Mouse (Mus musculus) midbrain, postnatal 0 days (tissue): ENCODE data around the gene Epor. TPM values are rescaled to one million over a fixed set of nuclear protein-coding genes. Genes with fewer than 3 reads are reported as not detected.

Experiments used
- ATAC-seq: fragments of 200-750 bp; cut with Nextera tagmentation; 2 replicates; pipeline ENCODE4 v1.8.0; 2017; ENCODE audit warnings: moderate number of reproducible peaks, mild to moderate bottlenecking, moderate TSS enrichment, moderate library complexity; ENCODE audit not compliant: low FRiP score
- DNase-seq: peaks from one replicate; pipeline ENCODE4 v3.0.0-alpha.2; 2015; ENCODE audit warnings: low spot score
- H3K27ac ChIP-seq: fragments of 300-500 bp; sonication (generic); 2 replicates; pipeline ENCODE4 v1.5.1; 2014; ENCODE audit warnings: low read depth, mild to moderate bottlenecking, low read length, mixed read lengths
- H3K27me3 ChIP-seq: fragments of 300-500 bp; sonication (generic); 2 replicates; pipeline ENCODE4 v1.6.1; 2014; ENCODE audit warnings: low read length, control low read depth, mixed read lengths; ENCODE audit not compliant: insufficient read depth
- H3K36me3 ChIP-seq: fragments of 300-500 bp; sonication (generic); 2 replicates; pipeline ENCODE4 v1.6.1; 2014; ENCODE audit warnings: low read length, control low read depth, mixed read lengths; ENCODE audit not compliant: insufficient read depth
- H3K4me1 ChIP-seq: fragments of 300-500 bp; sonication (generic); 2 replicates; pipeline ENCODE4 v1.6.1; 2014; ENCODE audit warnings: mild to moderate bottlenecking, control low read depth, antibody characterized with exemption, low read length, mixed read lengths; ENCODE audit not compliant: insufficient read depth
- H3K4me2 ChIP-seq: fragments of 300-500 bp; sonication (generic); 2 replicates; pipeline ENCODE4 v1.6.1; 2014; ENCODE audit warnings: low read depth, mild to moderate bottlenecking, low read length, mixed read lengths; ENCODE audit not compliant: poor library complexity, severe bottlenecking
- H3K4me3 ChIP-seq: fragments of 300-500 bp; sonication (generic); 2 replicates; pipeline ENCODE4 v1.5.1; 2014; ENCODE audit warnings: low read depth, mild to moderate bottlenecking, low read length, moderate library complexity
- H3K9ac ChIP-seq: fragments of 300-500 bp; sonication (generic); replicated peaks from 2 replicates; pipeline ENCODE4 v1.6.1; 2014; ENCODE audit warnings: mild to moderate bottlenecking, low read length, moderate library complexity, mixed read lengths; ENCODE audit not compliant: poor library complexity, severe bottlenecking
- H3K9me3 ChIP-seq: fragments of 300-500 bp; sonication (generic); 2 replicates; pipeline ENCODE4 v1.6.1; 2016; ENCODE audit warnings: low read length, control low read depth
- CTCF ChIP-seq: IDR thresholded peaks from 2 replicates; pipeline ENCODE4 v1.5.1; 2016; ENCODE audit warnings: antibody characterized with exemption, mild to moderate bottlenecking
- WGBS: fragments of 180-500 bp; shearing (Covaris S2); extraction: QIAGEN DNeasy Blood & Tissue Kit; methylation state at CpG from one replicate; pipeline ENCODE4 v1.1.7; 2014; 5-methylcytosine and 5-hydroxymethylcytosine counted together
- polyA plus RNA-seq: library from polyadenylated mRNA; unstranded; fragments of >200 nt; fragmentation: Nextera tagmentation; extraction: Ambion mirVana; gene quantifications from 2 replicates; pipeline ENCODE4 v1.2.1, GENCODE M21; 2015
- total RNA-seq: library from RNA; depleted of rRNA; stranded (reverse); fragments of >200 nt; gene quantifications from 2 replicates; pipeline ENCODE4 v1.2.3, GENCODE M21; 2014

Epor gene
- total and polyA plus RNA-seq, 2 experiments from 2014 or later = 1.9 to 2.7 TPM

GRCm38 (mm10) chr9:21977331-21977730, 14.0 kb upstream of the Epor start:
- no peaks in the 10 kb centered on the region for H3K4me1 ChIP-seq
- WGBS = 78% methylated on average over 5 of the region's 5 CpGs
- H3K4me3 ChIP-seq = no peak overlapping the region
- TF ChIP-seq CTCF = no peak
- ATAC-seq (no peak), DNase-seq (no peak)
- no peak overlapping the region for H3K4me2 ChIP-seq
- H3K27ac ChIP-seq = no peak overlapping the region
- H3K9ac ChIP-seq = no peak overlapping the region
- no peaks in the 10 kb centered on the region for H3K36me3 ChIP-seq
- H3K27me3 ChIP-seq = no peaks in the 10 kb centered on the region
- no peaks in the 10 kb centered on the region for H3K9me3 ChIP-seq

GRCm38 (mm10) chr9:21976626-21977175, 13.4 kb upstream of the Epor start:
- Histone ChIP-seq H3K27ac (no peak overlapping the region), H3K4me3 (no peak overlapping the region), H3K27me3 (no peaks in the 10 kb centered on the region), H3K36me3 (no peaks in the 10 kb centered on the region), H3K4me2 (no peak overlapping the region), H3K4me1 (no peaks in the 10 kb centered on the region), H3K9me3 (no peaks in the 10 kb centered on the region), H3K9ac (no peak overlapping the region)
- WGBS = 85% methylated on average over 10 of the region's 10 CpGs
- no peak for DNase-seq
- no peak for ATAC-seq
- no peak for TF ChIP-seq CTCF

GRCm38 (mm10) chr9:21969304-21969703, 6.0 kb upstream of the Epor start:
- H3K36me3 ChIP-seq = no peaks in the 10 kb centered on the region
- no peak overlapping the region for H3K4me3 ChIP-seq
- WGBS = 88% methylated on average over 4 of the region's 4 CpGs
- ATAC-seq (no peak), DNase-seq (no peak)
- H3K9me3 ChIP-seq = no peaks in the 10 kb centered on the region
- no peak for TF ChIP-seq CTCF
- no peaks in the 10 kb centered on the region for H3K27me3 ChIP-seq
- H3K4me1 ChIP-seq = no peaks in the 10 kb centered on the region
- no peak overlapping the region for H3K27ac ChIP-seq
- no peak overlapping the region for H3K9ac ChIP-seq
- H3K4me2 ChIP-seq = no peak overlapping the region

- WGBS = 72% methylated on average over 6 of the region's 6 CpGs
- no peak overlapping the region for H3K27ac ChIP-seq
- H3K4me2 ChIP-seq = no peak overlapping the region
- DNase-seq (no peak), ATAC-seq (no peak)
- H3K4me3 ChIP-seq = no peak overlapping the region
- H3K9me3 ChIP-seq = no peaks in the 10 kb centered on the region
- no peak for TF ChIP-seq CTCF
- no peak overlapping the region for H3K9ac ChIP-seq
- no peaks in the 10 kb centered on the region for H3K27me3 ChIP-seq
- no peaks in the 10 kb centered on the region for H3K36me3 ChIP-seq
- H3K4me1 ChIP-seq = no peaks in the 10 kb centered on the region
Observed at GRCm38 (mm10) chr9:21968883-21969282, 5.6 kb upstream of the Epor start.

- 4% methylated on average over 34 of the region's 34 CpGs for WGBS
- peak; percentile 35; the same call in 1 of the 2 replicates for ATAC-seq
- no peaks in the 10 kb centered on the region; the same call in 1 of the 2 replicates for H3K36me3 ChIP-seq
- H3K4me2 ChIP-seq = peak overlapping the region; percentile 74
- H3K9ac ChIP-seq = no peak overlapping the region
- peak; percentile 20; the same call in 1 of the 2 replicates for TF ChIP-seq CTCF
- H3K9me3 ChIP-seq = no peaks in the 10 kb centered on the region
- peak overlapping the region; percentile 35 for H3K4me3 ChIP-seq
- H3K27me3 ChIP-seq = peaks cover 23% of the 10 kb centered on the region
- DNase-seq = no peak
- H3K4me1 ChIP-seq = peaks cover 13% of the 10 kb centered on the region; the same call in 1 of the 2 replicates
- no peak overlapping the region for H3K27ac ChIP-seq
Observed at GRCm38 (mm10) chr9:21962416-21963059, 768 bp downstream of the Epor start.

- peak overlapping the region; percentile 74 for H3K4me2 ChIP-seq
- peaks cover 23% of the 10 kb centered on the region for H3K27me3 ChIP-seq
- H3K9ac ChIP-seq = no peak overlapping the region
- DNase-seq (no peak), ATAC-seq (no peak)
- H3K4me3 ChIP-seq = peak overlapping the region; percentile 35
- no peak overlapping the region for H3K27ac ChIP-seq
- H3K9me3 ChIP-seq = no peaks in the 10 kb centered on the region
- no peaks in the 10 kb centered on the region; the same call in 1 of the 2 replicates for H3K36me3 ChIP-seq
- 0% methylated on average over 13 of the region's 15 CpGs for WGBS
- H3K4me1 ChIP-seq = peaks cover 13% of the 10 kb centered on the region; the same call in 1 of the 2 replicates
- 0 out of 2 replicates have a peak, but pooled peaks have one; percentile 33 for TF ChIP-seq CTCF
Observed at GRCm38 (mm10) chr9:21962010-21962409, 1.3 kb downstream of the Epor start.
